Mouse (Mus musculus) mouse embryonic stem cell (cell line): Measurements from ENCODE around the gene Trpv1.

Experiments
- in situ Hi-C, 2 experiments: fragments of 300-500 bp; cut with MboI; formaldehyde crosslinking; loops; 1 replicate in 1 of 2; 3 replicates in 1 of 2; pipeline ENCODE4 v1.14.3; 2019 to 2020; ENCODE audit warnings: low sequenced_read_pairs in 2 of 2, low pct_unique_long_range_greater_than_20kb in 1 of 2, mixed read lengths in 1 of 2; ENCODE audit not compliant: unreplicated experiment in 1 of 2

The Trpv1 gene

GRCm38 (mm10) chr11:73303123-73303522, 69.0 kb downstream of the Trpv1 start:
- in situ Hi-C loops, result no loop called here
